Mouse (Mus musculus) MEL-GATA-1-ER (cell line): ENCODE measurements around the gene Vps37b.
"Not testable (repeated sequence)": the region's sequence is repeated elsewhere in the genome, so short reads cannot be mapped to it uniquely, and the experiment has no call there.

Experiments
- DNase-seq: peaks from one replicate; pipeline ENCODE4 v3.0.0-alpha.2; 2012; ENCODE audit warnings: low read depth; ENCODE audit errors: extremely low read depth

The Vps37b gene

DNA sequence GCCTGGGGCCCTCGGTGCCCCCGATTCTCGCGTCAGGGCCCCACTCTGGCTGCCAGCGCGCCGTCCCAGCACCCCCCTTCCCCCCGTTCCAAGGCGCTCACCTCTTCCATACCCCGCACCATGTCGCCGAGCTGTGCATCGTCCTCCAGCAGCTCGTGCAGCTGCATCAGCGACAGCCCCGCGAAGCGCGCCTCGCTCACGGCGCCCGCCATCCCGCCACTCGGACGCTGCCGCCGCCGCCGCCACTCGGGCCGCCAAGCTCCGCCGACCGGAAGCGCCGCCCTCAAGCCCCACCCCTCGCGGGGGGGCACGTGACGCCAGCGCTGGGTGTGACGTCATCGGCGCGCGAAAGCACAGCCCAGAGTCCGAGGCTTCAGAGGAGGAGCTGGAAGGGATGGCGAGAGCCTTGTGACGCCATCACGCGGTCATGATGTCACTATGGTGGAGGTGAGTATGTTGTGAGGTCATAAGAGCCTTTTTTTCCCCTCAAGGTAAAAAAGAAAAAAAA is at the start of gene Vps37b:
Gene Vps37b (minus strand): TSS at position 270 of the 508 bp plus-strand sequence.
- DNase-seq, result no peak

DNA sequence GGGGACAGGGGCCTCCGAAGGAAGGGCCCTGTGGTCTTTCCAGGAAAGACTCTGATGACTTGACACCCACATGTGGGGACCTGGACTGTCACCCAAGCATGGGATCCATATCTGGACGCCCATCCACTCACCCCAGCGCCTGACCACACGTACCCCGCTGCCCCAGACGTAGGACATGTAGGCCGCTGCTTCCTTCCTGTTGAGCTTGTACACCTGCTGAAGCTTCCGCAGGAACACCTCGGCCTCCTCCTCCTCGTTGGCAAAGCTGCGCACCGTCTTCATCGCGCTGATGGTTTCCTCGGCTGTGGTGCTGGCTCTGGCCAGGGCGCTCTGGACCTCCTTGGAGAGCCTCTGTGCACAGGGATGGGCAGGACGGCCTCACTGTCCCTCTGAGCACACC is 47.8 kb upstream of the Vps37b start:
- no peak for DNase-seq

DNA sequence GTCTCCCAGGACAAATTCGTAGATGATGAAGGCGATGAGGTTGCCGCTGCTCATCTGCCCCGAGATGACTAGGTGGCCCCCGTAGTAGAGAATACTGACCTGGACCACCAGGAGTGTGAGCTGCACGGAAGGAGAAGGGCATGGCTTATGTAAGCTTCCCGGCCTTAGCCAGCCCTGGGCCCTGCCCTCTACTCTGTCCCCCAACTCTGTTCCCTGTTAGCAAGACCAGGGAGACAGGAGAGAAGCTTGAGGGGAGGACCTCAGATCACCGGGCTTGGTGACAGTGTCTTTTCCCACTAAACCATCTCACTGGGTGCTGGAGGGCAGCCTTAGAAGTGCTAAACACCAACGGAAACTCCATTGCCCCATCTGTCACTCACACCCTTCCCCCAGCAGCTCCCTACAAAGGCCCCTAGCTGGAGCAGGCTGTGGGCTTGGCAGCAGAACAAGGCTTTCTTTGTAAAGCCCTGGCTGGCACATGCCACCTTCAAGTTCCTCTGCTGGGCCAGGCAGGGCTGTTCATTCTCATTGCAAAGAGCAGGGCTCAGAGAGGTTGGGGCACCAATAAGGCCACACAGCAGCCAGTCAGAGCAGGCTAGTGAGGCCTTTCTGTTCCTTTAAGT is 46.8 kb upstream of the Vps37b start:
- DNase-seq, result no peak

DNA sequence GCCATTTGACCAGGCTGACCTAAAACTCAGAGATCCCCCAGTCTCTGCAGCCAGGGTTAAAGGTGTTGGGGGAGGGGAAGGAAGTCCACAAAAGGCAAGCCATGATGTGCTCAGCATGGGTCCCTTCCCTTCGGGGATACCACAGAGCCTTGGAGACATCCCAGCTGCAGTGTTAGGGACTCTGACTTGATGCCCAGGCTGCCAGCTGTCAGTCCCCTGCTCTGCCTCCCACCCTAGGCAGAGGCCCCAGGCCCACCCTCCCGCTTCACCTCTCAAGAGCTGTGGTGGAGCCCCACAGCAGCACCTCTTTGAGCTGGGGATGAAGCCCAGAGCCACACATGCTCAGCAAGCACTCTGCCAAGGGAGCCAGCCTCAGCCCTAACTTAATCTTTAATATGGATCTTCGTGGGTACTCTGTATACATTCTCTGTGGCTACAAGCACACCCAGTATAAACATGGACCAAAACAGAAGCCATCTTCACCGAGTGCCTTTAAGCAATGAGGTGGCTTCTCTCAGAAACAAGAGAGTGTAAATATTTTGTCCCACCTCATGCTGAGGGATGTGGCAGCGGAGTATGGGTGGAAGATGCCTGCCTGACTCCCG is 45.9 kb upstream of the Vps37b start:
- DNase-seq, result no peak

DNA sequence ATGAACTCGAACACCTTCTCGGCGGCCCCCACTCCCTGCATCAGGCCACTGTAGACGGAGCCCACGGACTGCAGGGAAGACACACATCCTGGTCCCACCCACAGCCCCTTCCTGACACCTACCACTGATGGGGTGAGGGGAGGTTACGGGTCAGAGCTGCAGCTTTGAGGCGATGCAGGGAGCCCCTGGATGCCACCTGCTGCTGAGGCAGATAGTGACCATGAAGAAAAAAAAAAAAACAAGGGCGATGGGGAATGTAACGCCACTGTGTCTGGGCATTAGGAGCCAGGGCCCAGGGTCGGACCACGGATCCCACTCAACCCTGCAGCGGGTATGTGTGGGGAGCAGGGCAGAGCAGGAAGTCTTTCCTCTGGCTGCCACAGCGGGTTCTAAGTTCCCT is 45.2 kb upstream of the Vps37b start:
- DNase-seq, result no peak

DNA sequence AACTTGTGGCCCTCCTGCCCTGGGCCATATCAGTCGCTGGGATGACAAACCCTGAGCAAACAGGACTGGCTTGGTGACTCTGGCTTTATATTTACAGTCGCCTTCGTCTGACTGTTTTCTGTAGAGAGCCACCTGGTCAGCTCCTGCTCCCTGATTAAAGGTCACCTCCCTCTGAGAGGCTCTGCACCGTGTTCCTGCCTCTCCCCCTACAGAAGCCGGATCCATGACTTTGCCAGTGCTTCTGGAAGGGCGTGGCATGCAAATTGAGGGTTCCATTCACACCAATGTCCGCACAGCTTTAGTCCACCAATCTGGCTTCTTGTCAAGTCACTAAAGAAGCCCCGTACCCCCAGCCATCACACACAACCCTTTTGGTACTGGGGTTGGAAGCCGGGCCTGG is 44.5 kb upstream of the Vps37b start:
- no peak for DNase-seq

DNA sequence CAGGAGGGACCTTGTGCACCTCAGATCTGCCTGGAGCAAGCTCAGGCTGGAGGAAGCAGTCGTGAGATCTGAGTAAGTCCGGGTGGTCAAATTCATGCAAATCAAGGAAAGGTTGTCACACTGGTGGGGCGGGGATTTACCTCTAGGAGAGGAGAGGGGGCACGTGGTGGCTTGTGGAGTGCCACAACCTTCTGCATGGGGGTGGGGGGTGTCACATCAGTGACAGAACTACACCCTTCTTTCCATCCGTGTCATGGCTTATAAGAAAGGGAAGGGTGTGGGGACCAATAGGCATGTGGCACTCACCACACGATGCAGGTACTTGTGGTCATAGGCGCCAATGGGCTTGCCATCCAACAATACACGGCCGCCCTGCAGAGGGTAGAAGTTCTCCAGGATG is 43.6 kb upstream of the Vps37b start:
- DNase-seq, result no peak

DNA sequence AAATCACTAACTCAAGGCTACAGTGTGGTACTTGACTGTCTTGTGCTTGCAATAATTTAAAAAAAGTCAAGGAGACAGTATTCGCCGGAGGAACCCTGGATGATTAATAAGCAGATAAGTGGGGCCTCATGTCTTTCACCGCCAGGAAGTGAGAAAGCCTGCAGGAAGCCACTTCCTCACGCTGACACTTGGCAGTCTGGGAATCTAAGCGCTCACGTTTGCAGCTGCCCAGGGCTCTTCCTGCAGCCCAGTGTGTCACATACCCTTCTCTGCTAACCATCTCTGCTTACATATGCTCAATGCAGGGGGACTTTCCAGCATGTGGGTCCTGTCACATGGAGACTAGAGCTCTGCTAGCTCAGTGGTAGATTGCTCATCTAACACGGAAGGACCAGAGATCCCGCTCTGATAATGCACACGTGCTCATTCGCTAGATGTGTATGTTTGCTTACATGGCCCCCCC is 42.8 kb upstream of the Vps37b start:
- no peak for DNase-seq

DNA sequence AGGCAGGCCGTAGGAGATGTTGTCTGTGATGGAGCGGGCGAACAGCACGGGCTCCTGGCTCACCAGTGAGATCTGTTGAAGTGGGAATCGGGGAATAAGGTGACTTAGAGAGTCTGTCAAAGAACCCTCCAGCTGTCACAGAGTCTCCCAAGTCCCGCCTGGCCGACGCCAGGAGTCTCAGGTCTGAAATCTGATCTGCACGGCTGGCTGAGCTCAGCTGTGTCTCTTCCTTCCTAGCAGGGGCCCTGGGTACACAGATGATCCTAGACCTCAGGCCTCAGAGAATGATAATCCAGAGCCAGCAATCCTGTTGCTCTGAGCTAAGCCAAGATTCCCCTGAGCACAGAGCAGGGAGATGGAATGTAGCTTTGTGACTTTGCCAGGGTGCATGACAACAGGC is 41.6 kb upstream of the Vps37b start:
- no peak for DNase-seq

DNA sequence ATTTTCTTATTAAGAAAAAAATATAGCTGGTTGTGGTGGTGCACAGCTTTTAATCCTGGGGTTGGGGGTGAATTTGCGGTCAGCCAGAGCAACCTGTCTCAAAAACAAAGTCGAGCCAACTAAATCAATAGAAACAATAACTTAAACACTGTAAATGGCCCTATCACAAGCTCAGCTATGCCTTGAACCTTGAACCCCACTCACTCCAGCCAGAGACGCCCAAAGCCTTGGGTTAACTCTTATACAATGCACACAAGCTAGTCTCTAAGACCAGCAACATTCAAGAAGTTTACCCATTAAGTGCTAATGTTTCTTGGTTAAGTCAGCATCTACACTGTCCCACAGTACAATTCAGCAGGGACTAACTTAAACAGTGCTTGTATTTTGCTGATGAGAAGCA is 37.6 kb upstream of the Vps37b start:
- no peak for DNase-seq

DNA sequence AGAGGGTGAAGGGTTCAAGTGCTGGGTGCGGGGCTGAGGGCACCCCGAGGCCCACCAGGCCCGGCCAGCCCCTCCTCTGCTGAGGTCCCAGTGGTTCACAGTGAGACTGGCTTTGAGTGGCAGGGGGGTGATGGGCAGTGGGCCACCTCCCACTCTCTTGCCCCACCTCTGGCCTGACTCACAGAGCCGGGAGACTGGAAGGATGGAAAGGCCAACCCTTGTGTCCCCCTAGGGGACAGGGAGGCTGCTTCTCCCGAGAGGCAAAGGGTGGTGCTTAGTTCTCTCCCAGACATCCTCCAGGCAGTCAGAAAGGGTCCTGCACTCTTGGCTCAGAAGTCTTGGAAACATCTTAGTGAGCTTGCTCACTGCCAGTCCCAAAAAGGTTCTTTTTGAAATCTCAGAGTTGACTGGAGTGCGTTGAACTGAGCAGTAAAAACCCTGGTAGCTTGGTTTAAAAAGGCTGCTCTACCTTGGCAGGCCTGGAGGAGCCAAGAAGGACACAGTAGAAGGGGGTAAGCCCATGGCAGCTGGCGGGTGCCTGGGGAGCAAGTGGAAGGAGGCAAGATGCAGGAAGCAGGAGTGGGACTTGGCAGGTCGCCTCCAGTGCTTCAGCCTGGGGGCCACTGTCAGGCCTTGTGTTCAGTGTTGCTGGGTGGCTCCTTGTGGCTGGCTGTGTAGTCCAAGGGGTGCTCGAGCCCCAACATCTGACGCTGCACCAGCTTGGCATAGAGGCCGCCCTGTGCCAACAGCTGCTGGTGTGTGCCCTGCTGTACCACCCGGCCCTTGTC is 30.2 kb upstream of the Vps37b start:
- no peak for DNase-seq

DNA sequence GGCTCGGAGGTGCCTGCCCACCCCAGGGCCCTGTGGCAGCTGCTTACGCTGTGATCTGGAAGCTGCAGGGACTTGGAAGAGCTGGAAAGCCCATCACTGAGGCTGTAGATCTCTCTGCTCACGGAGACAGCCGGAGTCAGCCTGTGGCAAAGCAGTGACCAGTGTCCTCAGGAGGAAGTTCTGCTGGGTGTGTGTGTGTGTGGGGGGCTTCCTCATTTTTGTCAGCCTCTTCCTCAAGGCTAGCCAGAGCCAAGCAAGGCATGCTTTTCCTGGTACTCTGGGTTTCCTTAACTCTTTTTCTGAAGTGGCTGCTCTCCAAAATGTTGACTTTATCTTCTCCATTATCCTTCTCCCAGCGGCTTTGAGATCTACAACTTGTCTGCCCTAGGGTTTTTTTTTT is 27.6 kb upstream of the Vps37b start:
- peak; percentile 72 for DNase-seq

DNA sequence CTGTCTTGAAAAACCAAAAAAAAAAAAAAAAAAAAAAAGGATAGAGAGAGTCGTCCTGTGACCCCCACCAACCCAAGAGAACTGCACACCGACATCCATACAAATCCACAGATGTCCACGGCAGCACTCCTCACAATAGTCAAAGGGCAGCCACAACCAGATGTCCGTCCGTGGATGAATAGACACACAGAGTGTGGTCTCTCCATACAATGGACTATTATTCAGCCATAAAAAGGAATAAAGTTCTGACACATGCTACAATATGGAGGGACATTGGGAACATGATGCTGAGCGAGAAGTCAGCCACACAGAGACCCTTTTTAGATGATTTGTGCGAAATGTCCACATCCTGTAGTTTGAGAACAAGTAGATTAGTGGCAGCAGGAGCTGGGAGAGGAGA is 26.7 kb upstream of the Vps37b start:
- DNase-seq, result no peak

DNA sequence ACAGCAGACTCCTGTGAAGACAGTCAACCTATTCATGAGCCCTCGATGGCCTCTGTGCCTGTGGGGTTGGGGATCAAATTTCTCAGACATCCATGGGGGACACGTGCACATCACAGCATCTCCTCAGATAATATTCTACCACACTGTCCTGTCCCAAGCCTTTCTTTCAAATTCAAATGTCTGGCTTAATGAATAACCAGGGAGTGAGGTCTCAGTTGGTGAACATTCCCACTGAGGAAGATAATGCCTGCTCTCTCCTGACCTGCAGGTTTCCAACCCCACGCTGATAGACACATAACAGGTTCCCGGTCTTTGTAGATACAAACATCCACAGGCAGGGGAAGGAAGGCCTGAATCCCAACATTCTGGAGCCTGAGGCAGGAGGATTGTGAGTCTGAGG is 24.9 kb upstream of the Vps37b start:
- DNase-seq, result no peak

DNA sequence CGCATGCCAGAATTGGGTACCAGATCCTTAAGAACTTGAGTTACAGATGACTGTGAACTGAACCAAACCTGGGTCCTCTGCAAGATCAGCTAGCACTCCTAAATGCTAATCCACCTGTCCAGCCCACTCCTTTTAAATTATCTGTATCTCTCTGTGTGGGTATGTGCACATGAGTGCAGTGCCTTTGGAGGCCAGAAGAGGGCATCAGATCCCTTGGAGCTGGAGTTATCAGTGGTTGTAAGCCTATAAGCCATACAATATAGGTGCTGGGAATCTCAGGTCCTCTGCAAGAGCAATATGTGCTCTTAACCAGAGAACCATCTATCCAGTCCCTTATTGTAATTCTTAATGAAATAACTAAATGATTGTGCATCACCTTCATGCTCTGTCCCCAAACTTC is 24.1 kb upstream of the Vps37b start:
- DNase-seq, result no peak

DNA sequence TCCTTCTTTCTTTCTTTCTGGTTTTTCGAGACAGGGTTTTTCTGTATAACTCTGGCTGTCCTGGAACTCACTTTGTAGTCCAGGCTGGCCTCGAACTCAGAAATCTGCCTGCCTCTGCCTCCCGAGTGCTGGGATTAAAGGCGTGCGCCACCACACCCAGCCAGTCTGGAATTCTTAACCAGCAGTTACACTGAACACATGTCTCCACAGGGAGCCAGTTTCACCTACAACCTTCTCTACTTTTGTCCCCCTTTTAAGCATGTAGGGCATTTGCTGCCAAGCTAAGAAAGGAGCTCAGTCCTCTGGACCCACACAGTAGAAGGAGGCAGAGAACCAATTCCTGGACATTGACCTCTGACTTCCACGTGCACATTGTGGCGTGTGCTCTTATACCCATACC is 20.6 kb upstream of the Vps37b start:
- DNase-seq, result not testable (repeated sequence)

DNA sequence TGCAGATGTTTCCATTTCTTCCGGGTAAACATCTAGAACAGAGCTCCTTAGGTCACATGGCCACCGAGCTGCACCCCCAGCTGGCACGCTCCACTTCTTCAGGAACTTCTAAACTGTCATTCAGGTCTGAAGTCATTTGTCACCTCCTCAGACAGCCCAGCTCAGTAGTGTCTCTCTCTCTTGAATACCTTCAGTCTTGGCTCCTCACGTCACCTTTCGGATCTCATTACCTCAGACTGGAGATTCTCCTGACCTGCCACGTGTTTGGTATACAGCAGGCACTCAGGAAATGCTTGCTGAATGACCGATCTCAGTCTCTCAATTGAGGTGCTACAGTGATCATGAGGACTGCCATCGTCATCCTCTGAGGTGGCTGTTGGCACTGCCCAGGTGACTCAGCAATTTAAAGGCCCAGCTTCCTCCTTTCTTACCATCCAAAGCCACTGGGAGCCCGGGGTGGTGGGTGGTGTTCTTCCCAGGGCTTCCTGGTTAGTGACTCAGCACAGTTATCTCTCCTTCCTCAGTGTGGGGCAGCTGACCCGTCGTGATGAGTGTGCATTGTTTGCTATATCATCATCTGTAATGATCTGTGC is 19.9 kb upstream of the Vps37b start:
- DNase-seq, result peak; percentile 97

DNA sequence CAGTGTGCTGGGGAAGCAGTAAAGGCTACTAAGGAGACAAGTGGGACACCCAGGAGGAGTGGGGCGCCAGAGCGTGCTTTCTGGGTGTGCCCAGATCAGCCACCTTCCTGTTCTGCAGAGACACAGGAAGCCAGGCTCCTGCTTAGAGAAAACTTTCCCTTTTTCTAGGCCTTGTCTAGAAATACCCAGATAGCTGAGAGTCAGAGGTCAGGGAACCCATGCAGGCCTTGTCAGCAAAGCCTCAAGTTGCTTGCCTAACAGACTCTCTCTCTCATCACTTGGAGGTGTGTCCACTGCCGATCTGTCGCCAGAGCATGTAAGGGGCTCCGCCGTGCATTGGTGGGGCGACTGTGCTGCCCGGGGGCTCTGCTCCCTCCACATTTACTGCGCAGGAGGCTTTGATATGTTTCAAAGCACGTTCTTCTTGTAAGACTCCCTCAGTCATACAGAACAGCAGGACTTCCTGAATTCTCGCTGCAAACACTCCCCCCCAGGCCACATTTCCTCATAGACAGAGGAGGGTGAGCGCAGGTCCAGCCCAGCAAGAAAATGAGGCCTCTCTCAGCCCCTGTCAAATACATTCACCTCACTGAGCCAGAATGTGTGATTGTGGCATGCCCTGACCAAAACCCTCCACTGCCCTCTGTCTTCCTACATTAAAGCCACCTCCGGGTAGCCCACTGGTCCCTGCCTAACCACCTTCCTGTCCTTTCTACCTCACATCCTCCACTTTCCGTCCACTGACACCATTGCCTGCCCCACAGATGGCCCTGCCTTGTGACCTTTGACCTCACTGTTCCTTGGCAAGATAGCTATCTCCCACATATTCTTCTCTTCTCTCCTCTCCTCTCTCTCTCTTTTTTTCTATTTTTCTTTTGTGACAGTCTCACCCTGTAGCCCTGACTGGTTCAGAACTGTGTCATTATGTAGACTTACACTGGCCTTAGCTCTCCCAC is 18.3 kb upstream of the Vps37b start:
- peak; percentile 73 for DNase-seq

DNA sequence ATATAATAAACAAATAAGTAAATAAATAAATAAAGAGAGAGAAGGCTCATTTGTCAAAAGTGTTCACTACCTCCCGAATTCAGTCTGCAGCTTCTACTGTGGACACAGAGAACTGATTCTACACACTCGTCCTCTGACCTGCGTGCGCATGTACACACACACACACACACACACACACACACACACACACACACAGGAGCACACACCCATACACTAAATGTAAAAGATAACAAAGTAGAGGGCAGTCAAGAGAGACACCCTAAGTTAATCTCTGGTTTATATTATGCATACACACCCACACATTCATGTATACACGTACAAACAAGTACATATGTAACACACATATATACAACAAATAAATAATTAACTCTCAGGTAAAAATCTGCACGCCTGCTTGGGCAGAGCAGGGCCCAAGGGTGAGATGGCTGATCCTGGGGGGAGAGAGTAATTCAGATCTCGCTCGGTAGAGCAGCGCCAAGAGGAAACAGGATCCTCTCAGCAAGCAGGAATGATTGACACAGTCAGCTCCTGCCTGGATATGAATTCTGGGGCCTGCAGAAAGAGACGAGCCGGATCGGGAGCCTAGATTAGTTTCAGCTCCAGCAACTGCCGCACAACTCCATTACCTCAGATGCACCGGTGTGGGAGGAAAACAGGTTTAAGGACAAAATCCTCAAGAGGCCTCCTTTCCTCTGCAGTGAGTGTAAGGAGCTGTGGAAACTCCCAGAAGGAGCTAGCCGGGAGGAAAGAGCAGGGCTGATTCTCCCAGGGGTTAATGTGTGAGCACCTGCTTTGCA is 17.4 kb upstream of the Vps37b start:
- DNase-seq, result no peak

DNA sequence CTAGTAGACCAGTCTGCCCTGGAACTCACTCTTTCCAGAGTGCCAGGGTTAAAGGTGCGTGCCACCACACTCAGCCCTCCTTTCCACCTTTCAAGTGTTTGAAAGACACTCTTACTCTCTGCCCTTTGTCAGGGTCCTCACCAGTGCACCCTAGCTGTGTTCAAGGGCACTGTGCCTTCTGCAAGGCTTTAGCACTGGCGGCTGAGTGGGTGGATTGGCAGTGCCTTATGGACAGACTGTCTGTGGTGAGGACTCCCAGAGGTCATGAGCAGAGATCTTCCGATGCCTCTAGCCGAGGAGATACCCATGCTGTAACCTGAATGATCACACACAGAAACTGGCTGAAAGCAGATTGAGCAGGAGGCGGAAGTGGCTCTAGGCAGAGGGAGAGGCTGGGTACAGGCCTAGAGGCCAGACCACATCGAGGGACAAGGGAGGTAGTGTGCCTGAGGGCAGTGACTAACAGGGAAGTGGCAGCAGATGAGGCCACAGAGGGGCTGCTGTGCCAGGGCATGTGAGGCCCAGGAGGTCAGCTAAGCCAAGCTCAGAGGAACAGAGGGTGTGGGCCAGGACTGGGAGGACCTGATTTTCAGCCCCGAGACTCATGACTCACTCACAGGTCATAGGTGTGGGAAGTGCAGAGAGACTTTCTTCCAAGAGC is 14.8 kb upstream of the Vps37b start:
- no peak for DNase-seq
